Mouse (Mus musculus): Measurements from ENCODE around the gene Thada.

GRCm38 (mm10) chr17:84405616-84406015 is 60.4 kb downstream of the Thada start:
- TF ChIP-seq POLR2A (IDR thresholded peaks at IDR 0.05; ENCODE audit: insufficient read depth, low read depth, low read length) (no peak), CTCF (IDR thresholded peaks at IDR 0.05) (no peak)

Data from heart, adult 2 months (tissue).